Mouse (Mus musculus): Measurements from ENCODE around the gene Dlg4.
A peak's percentile ranks its signal among the peaks of the same experiment; 100 is the strongest.
"Not testable (repeated sequence)": the region's sequence is repeated elsewhere in the genome, so short reads cannot be mapped to it uniquely, and the experiment has no call there.

Dlg4 gene

GRCm38 (mm10) chr11:70049366-70049765 is 32.6 kb downstream of the Dlg4 start:
- no peak for DNase-seq (ENCODE audit: low read depth, low spot score)

GRCm38 (mm10) chr11:70049816-70050215 is 33.1 kb downstream of the Dlg4 start:
- peak; percentile 54 for DNase-seq (ENCODE audit: low read depth, low spot score)

GRCm38 (mm10) chr11:70053156-70053555 is 36.4 kb downstream of the Dlg4 start:
- no peak for DNase-seq (ENCODE audit: low read depth, low spot score)

GRCm38 (mm10) chr11:70053898-70054570 is 37.3 kb downstream of the Dlg4 start, which contains the start of gene Asgr1:
Asgr1 (plus strand) TSS chr11:70054085.
- DNase-seq (ENCODE audit: low read depth, low spot score) = no peak

GRCm38 (mm10) chr11:70055618-70056214 is 39.0 kb downstream of the Dlg4 start:
- DNase-seq (ENCODE audit: low read depth, low spot score) = peak; percentile 81

GRCm38 (mm10) chr11:70057805-70058204 is 41.1 kb downstream of the Dlg4 start:
- DNase-seq (ENCODE audit: low read depth, low spot score) = no peak

GRCm38 (mm10) chr11:70059930-70060329 is 43.2 kb downstream of the Dlg4 start:
- no peak for DNase-seq (ENCODE audit: low read depth, low spot score)

GRCm38 (mm10) chr11:70063053-70063452 is 46.3 kb downstream of the Dlg4 start:
- no peak for DNase-seq (ENCODE audit: low read depth, low spot score)

GRCm38 (mm10) chr11:70066701-70067100 is 50.0 kb downstream of the Dlg4 start:
- DNase-seq (ENCODE audit: low read depth, low spot score) = no peak

- DNase-seq (ENCODE audit: low read depth, low spot score) = no peak
These were observed 51.5 kb downstream of the Dlg4 start for GRCm38 (mm10) chr11:70068245-70068644.

GRCm38 (mm10) chr11:70070057-70070456 is 53.3 kb downstream of the Dlg4 start:
- no peak for DNase-seq (ENCODE audit: low read depth, low spot score)

- DNase-seq (ENCODE audit: low read depth, low spot score) = not testable (repeated sequence)
These were observed 53.9 kb downstream of the Dlg4 start for GRCm38 (mm10) chr11:70070603-70071002.

- DNase-seq (ENCODE audit: low read depth, low spot score) = peak; percentile 83
These were observed 57.8 kb downstream of the Dlg4 start for GRCm38 (mm10) chr11:70074379-70075071.

- DNase-seq (ENCODE audit: low read depth, low spot score) = no peak
These were observed 58.8 kb downstream of the Dlg4 start for GRCm38 (mm10) chr11:70075581-70075980.

GRCm38 (mm10) chr11:70077441-70077840 is 60.7 kb downstream of the Dlg4 start:
- no peak for DNase-seq (ENCODE audit: low read depth, low spot score)

GRCm38 (mm10) chr11:70079175-70079574 is 62.4 kb downstream of the Dlg4 start:
- DNase-seq (ENCODE audit: low read depth, low spot score) = no peak

GRCm38 (mm10) chr11:70079928-70080327 is 63.2 kb downstream of the Dlg4 start:
- peak; percentile 73 for DNase-seq (ENCODE audit: low read depth, low spot score)

GRCm38 (mm10) chr11:70080803-70081590 is 64.3 kb downstream of the Dlg4 start:
- DNase-seq (ENCODE audit: low read depth, low spot score) = peak; percentile 7

- DNase-seq (ENCODE audit: low read depth, low spot score) = no peak
These were observed 67.8 kb downstream of the Dlg4 start for GRCm38 (mm10) chr11:70084563-70084962.

- DNase-seq (ENCODE audit: low read depth, low spot score) = no peak
These were observed 75.4 kb downstream of the Dlg4 start, which contains the start of gene Asgr2 for GRCm38 (mm10) chr11:70091986-70092783. Asgr2 (plus strand) TSS chr11:70092644.
